Mouse (Mus musculus): Measurements from ENCODE around the gene Ttyh2. TPM values are rescaled to one million over a fixed set of nuclear protein-coding genes. Genes with fewer than 3 reads are reported as not detected.

Ttyh2 gene
- polyA plus RNA-seq, 1 experiment from 2014 or later, result 30.0 TPM

DNA sequence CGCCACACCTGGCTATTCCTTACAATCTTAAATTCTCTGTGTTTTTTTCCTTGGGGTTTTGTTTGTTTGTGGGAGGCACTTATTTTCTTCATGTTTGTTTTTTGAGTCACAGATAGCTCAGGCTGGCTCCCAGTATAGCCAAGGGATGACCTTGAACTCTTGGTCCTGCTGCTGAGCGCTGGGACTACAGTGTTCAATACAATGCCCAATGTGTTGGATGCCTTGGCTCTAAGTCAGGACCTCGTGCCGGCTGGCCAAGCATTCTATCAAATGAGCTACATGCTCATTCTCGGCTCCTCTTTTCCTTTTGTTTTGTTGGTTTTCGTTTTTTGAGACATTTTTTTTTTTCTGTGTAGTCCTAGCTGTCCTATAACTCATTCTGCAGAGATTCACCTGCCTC, 18.2 kb downstream of the Ttyh2 start:
- WGBS, result 89% methylated on average over 6 of the region's 6 CpGs
- Histone ChIP-seq H3K9me3 (replicated peaks) (no peaks in the 10 kb centered on the region), H3K36me3 (no peaks in the 10 kb centered on the region), H3K4me1 (no peaks in the 10 kb centered on the region), H3K27me3 (replicated peaks) (no peaks in the 10 kb centered on the region), H3K4me3 (replicated peaks) (no peak overlapping the region), H3K9ac (replicated peaks) (no peak overlapping the region), H3K27ac (replicated peaks) (no peak overlapping the region), H3K4me2 (no peak overlapping the region)
- no peak for ATAC-seq (ENCODE audit: low FRiP score)

DNA sequence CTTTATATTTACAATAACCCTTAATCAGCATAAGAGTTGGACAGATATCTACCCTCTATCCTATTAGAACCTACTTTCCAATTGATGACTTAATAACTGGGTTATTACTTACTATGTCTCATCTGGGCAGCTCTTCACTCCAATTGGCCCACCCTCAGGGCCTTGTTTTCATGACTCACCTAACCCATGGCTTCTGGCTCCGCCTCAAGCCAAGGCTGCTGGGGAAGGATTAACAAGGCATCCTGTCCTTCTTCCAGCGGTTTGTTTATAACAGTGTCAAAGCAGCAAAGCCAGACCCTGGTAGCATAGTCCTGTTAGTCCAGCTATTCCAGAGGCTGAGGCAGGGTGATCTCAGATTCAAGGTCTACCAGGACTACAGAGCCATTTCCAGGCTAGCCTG, 19.2 kb downstream of the Ttyh2 start:
- H3K27ac ChIP-seq (replicated peaks), result no peak overlapping the region
- no peaks in the 10 kb centered on the region for H3K4me1 ChIP-seq
- no peak overlapping the region for H3K4me3 ChIP-seq (replicated peaks)
- no peak overlapping the region for H3K4me2 ChIP-seq
- no peak for ATAC-seq (ENCODE audit: low FRiP score)
- H3K9me3 ChIP-seq (replicated peaks), result no peaks in the 10 kb centered on the region
- H3K36me3 ChIP-seq, result no peaks in the 10 kb centered on the region
- H3K9ac ChIP-seq (replicated peaks), result no peak overlapping the region
- 85% methylated on average over 2 of the region's 2 CpGs for WGBS
- H3K27me3 ChIP-seq (replicated peaks), result no peaks in the 10 kb centered on the region

GRCm38 (mm10) chr11:114698496-114698895, 23.3 kb downstream of the Ttyh2 start:
- H3K9ac ChIP-seq (replicated peaks), result no peak overlapping the region
- no peak overlapping the region for H3K27ac ChIP-seq (replicated peaks)
- no peaks in the 10 kb centered on the region for H3K27me3 ChIP-seq (replicated peaks)
- H3K4me3 ChIP-seq (replicated peaks), result no peak overlapping the region
- H3K4me1 ChIP-seq, result peaks cover 4% of the 10 kb centered on the region
- WGBS, result 94% methylated on average over 7 of the region's 7 CpGs
- H3K36me3 ChIP-seq, result no peaks in the 10 kb centered on the region
- no peak for ATAC-seq (ENCODE audit: low FRiP score)
- no peaks in the 10 kb centered on the region for H3K9me3 ChIP-seq (replicated peaks)
- no peak overlapping the region for H3K4me2 ChIP-seq

GRCm38 (mm10) chr11:114699511-114699910, 24.3 kb downstream of the Ttyh2 start:
- no peak for ATAC-seq (ENCODE audit: low FRiP score)
- H3K27me3 ChIP-seq (replicated peaks), result no peaks in the 10 kb centered on the region
- peaks cover 14% of the 10 kb centered on the region for H3K4me1 ChIP-seq
- H3K4me3 ChIP-seq (replicated peaks), result no peak overlapping the region
- no peaks in the 10 kb centered on the region for H3K36me3 ChIP-seq
- no peak overlapping the region for H3K27ac ChIP-seq (replicated peaks)
- no peaks in the 10 kb centered on the region for H3K9me3 ChIP-seq (replicated peaks)
- no peak overlapping the region for H3K4me2 ChIP-seq
- 78% methylated on average over 12 of the region's 12 CpGs for WGBS
- H3K9ac ChIP-seq (replicated peaks), result no peak overlapping the region

- WGBS, result 87% methylated on average over 15 of the region's 15 CpGs
- H3K4me2 ChIP-seq, result no peak overlapping the region
These were observed 27.2 kb downstream of the Ttyh2 start for GRCm38 (mm10) chr11:114702311-114702995.

GRCm38 (mm10) chr11:114702996-114703361, 27.7 kb downstream of the Ttyh2 start:
- Histone ChIP-seq H3K4me2 (no peak overlapping the region), H3K4me3 (replicated peaks) (no peak overlapping the region), H3K27me3 (replicated peaks) (no peaks in the 10 kb centered on the region), H3K36me3 (0 out of 2 replicates have a peak, but pooled peaks cover 2% of the 10 kb centered on the region), H3K9me3 (replicated peaks) (no peaks in the 10 kb centered on the region), H3K27ac (replicated peaks) (peak overlapping the region; percentile 67; the same call in 1 of the 2 replicates), H3K4me1 (peaks cover 23% of the 10 kb centered on the region), H3K9ac (replicated peaks) (no peak overlapping the region)
- WGBS, result 77% methylated on average over 6 of the region's 6 CpGs
- no peak for ATAC-seq (ENCODE audit: low FRiP score)

More at GRCm38 (mm10) chr11:114702311-114702995, 27.2 kb downstream of the Ttyh2 start:
- no peak overlapping the region for H3K4me3 ChIP-seq (replicated peaks)
- H3K27me3 ChIP-seq (replicated peaks), result no peaks in the 10 kb centered on the region
- H3K9ac ChIP-seq (replicated peaks), result no peak overlapping the region
- no peak for ATAC-seq (ENCODE audit: low FRiP score)
- H3K36me3 ChIP-seq, result no peaks in the 10 kb centered on the region
- no peaks in the 10 kb centered on the region for H3K9me3 ChIP-seq (replicated peaks)
- no peak overlapping the region for H3K27ac ChIP-seq (replicated peaks)
- H3K4me1 ChIP-seq, result peaks cover 23% of the 10 kb centered on the region

DNA sequence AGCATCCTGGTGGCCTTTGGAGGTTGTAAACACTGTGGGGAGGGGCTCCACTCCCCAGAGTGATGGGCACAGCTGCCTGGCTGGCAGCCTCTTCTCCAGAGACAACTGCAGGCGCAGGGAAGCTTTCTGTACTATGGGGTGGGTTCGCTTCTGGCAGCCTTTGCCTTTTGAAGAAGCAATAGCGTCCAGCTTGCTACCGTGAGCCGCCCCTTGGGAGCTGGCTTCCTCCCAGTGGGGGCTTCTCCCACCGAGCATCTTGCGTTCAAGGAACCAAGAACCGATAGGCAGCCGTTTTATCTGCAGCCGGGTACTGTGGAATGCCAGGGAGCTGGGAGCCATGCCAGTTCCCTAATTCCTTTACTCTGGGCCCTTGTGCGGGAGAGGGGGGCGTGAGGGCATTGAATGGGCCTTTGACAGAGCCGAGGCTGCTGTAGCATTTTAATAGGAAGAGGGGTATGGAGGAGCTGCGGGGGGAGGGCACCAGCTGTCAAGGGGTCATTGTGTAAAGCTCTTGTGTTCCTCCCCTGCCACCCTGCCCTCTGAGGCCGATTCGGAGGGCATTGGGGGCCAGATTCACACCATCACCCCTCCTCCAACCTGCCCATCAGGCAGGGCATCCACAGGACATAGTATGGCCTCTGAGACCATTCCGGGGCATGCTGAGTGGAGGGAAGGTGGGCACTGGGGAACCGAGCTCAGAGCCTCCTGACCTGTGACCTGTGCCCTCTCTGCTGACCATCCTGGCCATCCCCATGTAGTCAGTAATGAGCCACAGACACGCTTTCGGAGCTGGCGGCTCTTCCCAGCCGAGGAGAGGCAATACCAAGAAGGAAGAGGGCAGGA, 29.1 kb downstream of the Ttyh2 start:
- H3K36me3 ChIP-seq, result 0 out of 2 replicates have a peak, but pooled peaks cover 2% of the 10 kb centered on the region
- ATAC-seq (ENCODE audit: low FRiP score), result peak; percentile 88
- WGBS, result 31% methylated on average over 22 of the region's 22 CpGs
- no peak overlapping the region; the same call in 1 of the 2 replicates for H3K9ac ChIP-seq (replicated peaks)
- H3K27me3 ChIP-seq (replicated peaks), result no peaks in the 10 kb centered on the region
- H3K4me2 ChIP-seq, result peak overlapping the region; percentile 24; the same call in 1 of the 2 replicates
- peaks cover 23% of the 10 kb centered on the region for H3K4me1 ChIP-seq
- no peaks in the 10 kb centered on the region for H3K9me3 ChIP-seq (replicated peaks)
- H3K4me3 ChIP-seq (replicated peaks), result no peak overlapping the region
- H3K27ac ChIP-seq (replicated peaks), result peak overlapping the region; percentile 67

- Histone ChIP-seq H3K27me3 (replicated peaks) (no peaks in the 10 kb centered on the region), H3K27ac (replicated peaks) (no peak overlapping the region), H3K4me2 (no peak overlapping the region), H3K4me1 (peaks cover 23% of the 10 kb centered on the region), H3K9ac (replicated peaks) (no peak overlapping the region), H3K36me3 (peaks cover 2% of the 10 kb centered on the region; the same call in 1 of the 2 replicates), H3K4me3 (replicated peaks) (no peak overlapping the region), H3K9me3 (replicated peaks) (no peaks in the 10 kb centered on the region)
- ATAC-seq (ENCODE audit: low FRiP score), result no peak
- 88% methylated on average over 5 of the region's 5 CpGs for WGBS
These were observed 31.1 kb downstream of the Ttyh2 start for GRCm38 (mm10) chr11:114706358-114706757.

DNA sequence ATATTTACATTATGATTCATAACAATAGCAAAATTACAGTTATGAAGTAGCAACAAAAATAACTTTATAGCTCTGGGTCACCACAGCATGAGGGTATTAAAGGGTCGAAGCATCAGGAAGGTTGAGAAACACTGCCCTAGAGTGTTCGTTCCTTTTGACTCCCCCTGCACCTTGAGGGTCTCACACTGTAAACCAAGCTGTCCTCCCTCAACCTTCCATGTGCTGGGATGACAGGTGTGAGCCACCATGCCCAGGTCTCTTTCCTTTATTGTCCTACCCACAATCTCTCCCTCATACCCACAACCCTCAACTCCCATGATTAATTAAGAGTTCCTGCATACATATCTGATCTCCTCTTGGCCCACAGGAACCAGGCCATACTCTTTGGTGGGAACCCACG, 36.2 kb downstream of the Ttyh2 start:
- Histone ChIP-seq H3K9me3 (replicated peaks) (no peaks in the 10 kb centered on the region), H3K4me3 (replicated peaks) (no peak overlapping the region), H3K4me2 (no peak overlapping the region), H3K36me3 (peaks cover 2% of the 10 kb centered on the region; the same call in 1 of the 2 replicates), H3K9ac (replicated peaks) (no peak overlapping the region), H3K27me3 (replicated peaks) (no peaks in the 10 kb centered on the region), H3K27ac (replicated peaks) (no peak overlapping the region), H3K4me1 (peaks cover 9% of the 10 kb centered on the region; the same call in 1 of the 2 replicates)
- no peak for ATAC-seq (ENCODE audit: low FRiP score)
- 71% methylated on average over 3 of the region's 3 CpGs for WGBS

GRCm38 (mm10) chr11:114711861-114712260, 36.6 kb downstream of the Ttyh2 start:
- no peak for ATAC-seq (ENCODE audit: low FRiP score)
- 33% methylated on average over 12 of the region's 12 CpGs for WGBS
- peaks cover 2% of the 10 kb centered on the region; the same call in 1 of the 2 replicates for H3K36me3 ChIP-seq

DNA sequence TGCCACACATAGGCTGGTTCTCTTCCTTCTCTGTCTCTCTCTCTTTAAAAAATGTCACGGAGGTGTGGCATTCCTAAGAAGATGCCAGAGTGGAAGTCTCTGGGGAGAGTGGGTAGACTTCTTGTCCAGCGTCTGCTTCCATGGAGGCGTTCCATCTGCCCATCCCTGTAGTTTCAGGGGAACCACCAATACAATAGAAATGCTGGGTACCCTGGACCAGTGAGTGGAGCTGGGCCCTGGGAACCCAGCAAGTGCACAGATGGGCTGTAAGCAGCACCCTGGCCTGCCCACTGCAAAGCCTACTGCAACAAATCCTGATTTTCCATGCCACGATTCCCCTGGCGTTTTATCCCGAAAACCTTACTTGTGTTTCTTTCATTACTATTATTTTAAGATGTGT, 39.3 kb downstream of the Ttyh2 start:
- no peak overlapping the region for H3K4me2 ChIP-seq
- WGBS, result 80% methylated on average over 6 of the region's 6 CpGs
- H3K4me3 ChIP-seq (replicated peaks), result no peak overlapping the region
- H3K27ac ChIP-seq (replicated peaks), result no peak overlapping the region
- H3K9ac ChIP-seq (replicated peaks), result no peak overlapping the region
- H3K4me1 ChIP-seq, result peaks cover 9% of the 10 kb centered on the region; the same call in 1 of the 2 replicates
- H3K36me3 ChIP-seq, result peaks cover 1% of the 10 kb centered on the region; the same call in 1 of the 2 replicates
- no peaks in the 10 kb centered on the region for H3K9me3 ChIP-seq (replicated peaks)
- no peak for ATAC-seq (ENCODE audit: low FRiP score)
- H3K27me3 ChIP-seq (replicated peaks), result no peaks in the 10 kb centered on the region

More at GRCm38 (mm10) chr11:114711861-114712260, 36.6 kb downstream of the Ttyh2 start:
- no peak overlapping the region for H3K4me2 ChIP-seq
- no peak overlapping the region for H3K27ac ChIP-seq (replicated peaks)
- H3K9me3 ChIP-seq (replicated peaks), result no peaks in the 10 kb centered on the region
- no peaks in the 10 kb centered on the region for H3K27me3 ChIP-seq (replicated peaks)
- no peak overlapping the region for H3K9ac ChIP-seq (replicated peaks)
- H3K4me3 ChIP-seq (replicated peaks), result no peak overlapping the region
- H3K4me1 ChIP-seq, result peaks cover 9% of the 10 kb centered on the region; the same call in 1 of the 2 replicates
